Mouse (Mus musculus) retina, embryonic 14.5 days (tissue): Measurements from ENCODE around the gene Cct2.

ENCODE experiments used
- DNase-seq: peaks from one replicate; pipeline ENCODE4 v3.0.0-alpha.2; 2015; ENCODE audit warnings: low spot score

The Cct2 gene

DNA sequence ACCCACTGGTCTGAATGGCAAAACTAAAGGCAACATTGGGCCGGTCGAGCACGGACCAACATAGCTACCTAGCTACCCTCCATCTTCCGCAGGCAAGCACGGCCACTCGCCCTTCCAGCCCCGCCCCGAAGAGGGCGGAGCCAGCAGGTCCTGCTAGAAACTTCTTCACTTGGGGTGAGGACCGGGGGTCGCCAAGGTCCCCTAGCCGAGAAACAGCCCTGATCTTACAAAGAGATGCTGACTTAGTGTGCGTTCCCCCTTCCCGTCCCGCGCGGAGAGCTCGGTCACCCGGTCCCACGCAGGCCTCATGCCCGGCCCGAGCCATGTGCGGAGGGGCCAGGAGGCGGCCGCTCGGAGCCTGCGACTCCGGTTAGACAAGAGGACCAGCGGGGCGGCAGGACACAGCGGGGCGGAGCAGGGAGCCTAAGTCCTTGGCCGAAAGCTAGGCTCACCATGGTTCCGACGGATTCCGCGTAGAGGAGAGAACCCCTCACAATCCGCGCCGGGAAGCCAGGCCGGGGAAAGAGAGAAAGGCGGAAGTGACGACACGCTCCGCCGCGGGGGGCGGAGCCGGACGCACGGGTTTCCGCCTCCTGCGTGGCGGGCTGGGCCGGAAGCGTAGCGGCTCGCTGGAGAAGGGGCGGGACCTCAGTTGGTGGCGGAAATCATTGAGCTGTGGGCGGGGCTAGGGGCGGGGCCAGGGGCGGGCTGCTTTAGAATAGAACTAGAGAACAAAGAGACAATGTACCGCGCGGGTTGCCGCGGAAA lies at the start of gene Cct2:
Gene Cct2, minus strand, starts transcription at position 561 of the 768 bp plus-strand sequence.
- DNase-seq = peak; percentile 99

DNA sequence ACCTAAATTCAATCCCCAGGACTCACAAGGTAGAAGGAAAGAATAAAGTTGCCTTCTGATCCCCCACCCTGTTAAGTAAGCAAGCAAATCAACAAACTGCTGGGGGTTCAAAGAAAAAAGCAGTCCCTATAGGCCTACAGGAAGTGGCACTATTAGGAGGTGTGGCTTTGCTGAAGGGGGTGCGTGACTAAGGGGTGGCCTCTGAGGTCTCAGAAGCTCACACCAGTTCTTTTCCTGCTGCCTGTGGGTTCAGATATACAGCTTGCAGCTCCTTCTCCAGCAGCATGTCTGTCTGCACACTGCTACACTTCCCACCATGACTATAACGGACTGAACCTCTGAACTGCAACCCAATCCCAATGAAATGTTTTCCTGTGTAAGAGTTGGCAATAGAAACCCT lies 48.9 kb upstream of the Cct2 start:
- no peak for DNase-seq

DNA sequence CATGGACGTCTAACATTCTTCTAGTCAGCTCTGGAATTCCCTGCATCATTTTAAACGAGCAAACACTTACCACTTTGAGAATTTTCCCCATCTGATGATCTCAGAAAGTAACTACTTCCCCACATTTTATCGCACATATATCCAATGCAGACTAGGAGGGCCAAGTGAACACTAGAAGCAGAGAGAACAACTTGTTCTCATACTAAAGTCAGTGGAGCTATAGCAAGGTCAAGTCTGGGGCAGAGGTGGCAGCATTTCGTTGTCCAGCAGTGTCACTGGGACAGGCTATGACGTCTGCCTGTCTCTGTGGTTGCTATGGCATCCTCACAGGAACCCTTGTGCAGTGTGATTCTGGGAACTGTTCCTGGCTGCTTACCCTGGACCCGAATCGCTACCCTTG lies 47.8 kb upstream of the Cct2 start:
- no peak for DNase-seq

DNA sequence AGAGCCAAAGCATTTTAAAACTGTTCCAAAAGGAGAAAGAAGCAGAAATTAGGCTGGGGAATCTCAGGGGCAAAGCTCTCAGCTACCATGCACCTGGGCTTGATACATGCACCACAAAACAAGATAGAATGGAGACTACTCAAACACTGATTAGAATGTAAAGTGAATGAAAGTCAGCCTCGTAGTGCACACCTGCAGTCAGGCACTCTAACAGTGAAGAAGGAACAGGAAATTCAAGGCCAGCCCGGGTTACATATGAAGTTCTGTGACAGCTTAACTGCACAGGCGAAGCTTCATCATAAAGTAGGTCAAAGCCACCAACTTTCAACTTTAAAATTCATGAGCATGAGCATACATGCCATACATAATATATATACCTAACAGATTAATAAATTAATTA lies 46.7 kb upstream of the Cct2 start:
- DNase-seq = no peak

DNA sequence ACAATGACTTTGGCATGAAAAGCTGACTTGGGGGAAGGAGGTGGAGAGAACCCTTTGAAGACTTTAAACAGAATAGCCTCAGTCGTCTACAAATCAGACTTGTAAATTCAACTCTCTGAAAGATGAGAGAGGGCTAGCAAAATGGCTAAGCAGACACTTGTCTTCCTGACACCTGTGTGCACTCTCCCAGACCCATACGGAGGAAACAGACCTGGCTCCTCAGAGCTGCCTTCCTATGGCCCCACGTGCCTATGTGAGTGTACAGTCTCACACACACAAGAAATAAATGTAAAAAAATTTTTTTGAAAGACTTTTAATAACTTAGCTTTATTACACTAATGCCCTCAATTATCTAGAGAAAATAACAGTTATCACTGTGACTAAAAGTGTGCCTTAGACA lies 43.1 kb upstream of the Cct2 start:
- DNase-seq = no peak

DNA sequence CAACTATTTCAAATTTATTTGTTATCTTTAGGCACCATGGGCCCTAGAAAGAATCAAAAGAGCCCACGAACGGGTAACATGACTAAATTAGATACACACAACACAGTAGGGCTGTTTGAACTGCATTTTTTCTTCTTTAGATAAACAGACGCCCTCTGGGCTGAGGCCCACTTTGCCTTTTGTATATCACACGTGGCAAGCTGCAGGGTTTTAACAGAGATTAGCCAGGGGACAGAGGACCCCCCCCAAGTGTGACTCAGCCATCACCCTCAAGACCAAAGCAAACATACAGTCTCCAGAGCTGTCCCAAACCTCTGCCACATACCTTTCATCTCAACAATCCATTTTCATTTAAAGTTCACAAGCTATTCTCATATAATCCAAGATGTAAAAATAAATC lies 42.6 kb upstream of the Cct2 start:
- no peak for DNase-seq

DNA sequence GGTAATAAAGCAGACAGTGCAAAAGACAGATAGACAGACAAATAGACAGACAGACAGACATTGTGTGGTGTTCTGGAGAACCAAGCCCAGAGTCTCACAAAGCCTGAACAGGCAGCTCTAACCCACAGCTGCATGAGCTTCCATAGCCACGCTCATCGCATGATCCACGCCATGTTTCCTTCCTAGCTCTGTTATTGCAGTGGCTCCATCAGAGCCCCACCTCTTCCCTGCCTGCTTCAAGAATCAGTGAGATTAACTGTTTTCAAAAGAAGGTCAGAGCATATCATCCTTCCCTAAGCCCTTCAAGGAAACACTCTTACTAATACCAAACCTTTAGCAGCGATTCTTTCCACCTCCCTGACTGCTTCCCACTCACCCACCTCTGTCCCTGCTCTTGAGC lies 41.4 kb upstream of the Cct2 start:
- no peak for DNase-seq

DNA sequence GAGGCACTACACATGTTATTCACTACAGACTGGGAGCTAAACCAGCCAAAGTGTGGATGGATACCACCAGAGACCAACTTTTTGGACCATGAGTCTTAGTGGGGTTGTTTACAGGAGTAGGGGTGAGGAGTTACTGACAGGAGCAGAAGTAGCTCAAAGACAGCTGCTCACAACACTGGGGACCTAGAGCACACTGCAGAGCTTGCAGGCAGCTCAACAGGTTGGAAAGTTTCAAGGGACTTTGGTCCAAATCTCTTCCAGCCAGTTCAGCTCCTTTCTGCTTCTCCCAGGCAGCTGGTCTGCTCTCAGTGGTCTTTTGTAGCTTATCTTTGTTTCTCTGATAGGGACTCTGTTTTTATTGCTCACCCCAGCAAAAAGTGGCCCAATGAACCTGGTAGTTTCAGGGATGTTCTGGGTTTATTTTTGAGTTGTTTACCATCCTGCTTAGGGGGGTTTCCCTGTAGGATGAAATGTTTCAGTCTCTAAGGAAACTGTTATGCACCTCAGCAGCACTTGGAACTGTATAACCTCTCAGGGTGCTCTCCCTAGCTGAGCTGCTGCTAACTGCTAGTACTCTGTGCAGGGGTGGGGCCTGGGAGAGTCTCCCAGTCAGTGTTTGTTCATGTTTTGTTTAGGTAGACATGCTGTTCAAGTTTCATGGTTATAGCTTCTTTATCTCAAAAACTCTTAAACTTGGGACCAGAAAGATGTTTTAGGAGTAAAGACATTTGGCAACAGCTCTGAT lies 40.4 kb upstream of the Cct2 start:
- no peak for DNase-seq

DNA sequence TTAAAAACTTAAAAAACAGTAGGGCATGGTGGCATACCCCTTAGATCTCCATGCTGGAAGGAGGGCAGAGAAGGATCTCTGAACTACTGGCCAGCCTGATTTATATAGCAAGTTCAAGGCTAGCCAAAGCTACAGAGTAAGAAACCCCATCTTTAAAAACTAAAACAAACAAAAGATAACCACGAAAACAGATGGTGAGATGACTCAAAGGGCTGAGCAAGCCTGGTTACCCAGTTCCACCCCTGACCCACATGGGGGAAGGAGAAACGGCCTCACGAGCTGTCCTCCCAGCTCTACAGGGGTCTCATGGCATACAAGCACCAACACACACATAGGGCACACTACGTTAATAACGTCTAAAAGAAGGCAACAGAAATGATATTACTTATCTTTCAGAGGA lies 36.6 kb upstream of the Cct2 start:
- no peak for DNase-seq

DNA sequence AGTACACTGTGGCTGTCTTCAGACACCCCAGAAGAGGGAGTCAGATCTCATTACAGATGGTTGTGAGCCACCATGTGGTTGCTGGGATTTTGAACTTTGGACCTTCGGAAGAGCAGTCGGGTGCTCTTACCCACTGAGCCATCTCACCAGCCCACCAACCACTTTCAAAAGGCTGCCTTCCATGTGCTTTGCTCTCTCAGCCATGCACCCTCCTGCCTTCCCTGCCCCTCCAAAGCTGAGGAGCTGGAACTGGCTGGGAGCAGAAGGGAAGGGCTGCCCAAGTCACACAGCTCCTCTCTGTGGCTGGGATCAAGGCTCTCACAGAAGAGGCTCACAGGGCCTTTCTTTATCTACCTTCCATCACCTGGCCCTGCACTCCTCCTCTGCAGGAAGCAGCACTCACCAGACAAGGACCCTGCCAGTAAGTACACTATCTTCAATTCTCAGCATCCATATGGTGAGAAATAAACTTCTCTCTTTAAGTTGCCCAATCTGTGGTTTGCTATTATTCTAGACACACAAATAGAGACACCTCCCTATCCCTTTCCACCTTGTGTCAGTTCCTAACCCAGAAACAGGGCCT lies 33.6 kb upstream of the Cct2 start:
- DNase-seq = no peak

DNA sequence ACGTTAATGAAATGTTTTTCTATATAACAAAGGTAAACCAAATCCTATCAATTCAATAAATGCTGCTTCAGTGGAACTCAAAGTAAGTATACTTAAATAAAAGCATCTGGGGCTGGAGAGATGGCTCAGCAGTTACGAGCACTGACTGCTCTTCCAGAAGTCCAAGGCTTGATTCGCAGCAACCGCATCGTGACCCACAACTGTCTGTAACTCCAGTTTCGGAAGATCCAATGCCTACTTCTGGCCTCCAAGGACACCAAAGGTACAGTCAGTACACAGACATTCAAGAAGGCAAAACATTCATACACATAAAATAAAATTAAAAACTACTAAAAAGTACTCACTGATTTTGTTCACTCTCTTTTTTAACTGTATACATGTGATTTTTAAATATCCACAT lies 32.5 kb upstream of the Cct2 start:
- no peak for DNase-seq

DNA sequence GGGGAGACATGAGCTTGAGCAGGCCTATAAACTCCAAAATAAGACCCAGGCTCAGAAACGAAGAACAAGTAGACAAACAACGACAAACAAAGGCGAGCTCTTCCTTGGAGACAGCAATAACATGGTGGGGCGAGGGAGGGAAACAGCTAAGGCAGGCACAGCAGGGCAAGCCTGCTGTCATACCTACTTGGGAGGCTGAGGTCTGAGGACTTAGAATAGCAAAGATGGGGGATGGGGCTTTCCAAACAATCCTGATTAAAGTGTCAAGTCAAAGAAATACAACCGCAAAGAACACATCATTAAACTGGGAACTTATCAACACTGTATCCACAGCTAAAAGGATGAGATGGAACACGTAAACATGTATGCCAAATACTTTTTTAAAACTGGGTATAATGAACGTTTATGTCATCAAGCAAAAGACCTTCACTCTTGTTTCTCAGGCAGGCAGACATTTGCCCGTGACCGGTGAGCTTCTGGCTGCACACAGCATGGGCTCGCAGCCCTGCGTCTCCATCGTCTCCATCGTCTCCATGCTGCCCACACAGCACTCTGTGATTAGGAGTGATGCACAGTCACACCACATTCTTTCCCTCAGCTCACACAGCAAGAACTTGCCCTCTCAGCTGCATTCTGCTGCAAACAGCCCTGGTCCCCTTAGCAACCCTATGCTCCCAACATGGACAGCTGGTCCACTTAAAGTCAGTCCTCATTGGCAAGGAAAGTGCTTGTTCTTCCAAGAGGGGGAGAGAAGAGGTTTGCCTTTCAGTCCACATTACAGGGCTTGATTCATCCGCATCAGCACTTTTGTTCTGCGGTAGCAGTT lies 31.1 kb upstream of the Cct2 start:
- peak; percentile 53 for DNase-seq

DNA sequence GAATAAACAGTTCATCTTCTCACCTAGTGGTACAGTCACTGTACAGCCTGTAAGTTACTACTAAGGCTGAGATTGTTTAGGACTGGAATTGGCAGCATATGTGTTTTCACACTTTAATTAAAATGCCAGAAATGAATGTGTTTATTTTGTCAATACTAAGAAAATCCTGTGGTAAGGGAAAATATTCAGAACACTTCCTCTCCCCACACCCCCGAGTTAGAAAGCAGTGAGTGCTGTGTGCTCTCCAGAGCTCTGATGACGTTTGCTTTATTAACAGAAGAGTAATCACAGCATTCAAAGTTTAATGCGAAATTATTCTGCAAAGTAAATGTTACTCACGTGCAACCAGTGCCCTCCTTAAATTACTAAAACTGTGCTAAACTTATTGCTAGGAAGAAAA lies 26.0 kb upstream of the Cct2 start:
- DNase-seq = no peak

DNA sequence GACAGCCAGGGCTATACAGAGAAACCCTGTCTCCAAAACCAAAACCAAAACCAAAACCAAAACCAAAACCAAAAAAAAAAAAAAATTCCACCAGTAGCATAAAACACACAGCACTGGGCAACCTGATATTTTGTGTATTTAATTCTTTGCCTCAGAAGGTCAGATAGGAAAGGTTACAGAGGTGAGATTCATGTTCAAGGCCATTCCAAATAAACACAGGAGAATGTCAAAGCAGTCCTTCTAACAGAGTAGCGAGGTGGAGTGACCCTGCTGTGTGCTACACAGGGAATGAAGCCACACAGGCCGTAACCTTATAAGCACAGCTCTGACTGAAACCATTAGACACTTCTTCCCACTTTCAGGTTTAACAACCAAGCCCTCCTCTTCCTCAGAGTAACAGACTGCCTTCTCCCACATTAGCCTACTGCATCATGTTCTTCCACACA lies 18.3 kb upstream of the Cct2 start:
- DNase-seq = no peak

DNA sequence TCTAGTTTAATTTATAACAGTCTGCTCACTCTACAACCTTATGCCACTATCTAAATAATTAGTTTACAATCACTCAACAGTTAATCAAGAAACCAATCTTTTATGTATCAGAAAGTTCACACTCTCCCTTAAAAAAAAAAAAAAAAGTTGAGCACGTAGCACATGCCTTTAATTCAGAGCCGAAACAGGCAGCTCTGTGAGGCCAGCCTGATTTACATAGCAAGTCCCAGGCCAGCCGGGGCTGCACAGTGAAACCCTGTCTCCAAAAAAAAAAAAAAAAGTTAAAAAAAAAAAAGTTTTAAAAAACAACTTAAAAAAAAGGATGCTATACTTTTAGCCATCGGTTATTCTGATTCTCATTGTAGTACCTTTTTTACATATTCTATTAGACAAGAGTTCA lies 17.7 kb upstream of the Cct2 start:
- no peak for DNase-seq

DNA sequence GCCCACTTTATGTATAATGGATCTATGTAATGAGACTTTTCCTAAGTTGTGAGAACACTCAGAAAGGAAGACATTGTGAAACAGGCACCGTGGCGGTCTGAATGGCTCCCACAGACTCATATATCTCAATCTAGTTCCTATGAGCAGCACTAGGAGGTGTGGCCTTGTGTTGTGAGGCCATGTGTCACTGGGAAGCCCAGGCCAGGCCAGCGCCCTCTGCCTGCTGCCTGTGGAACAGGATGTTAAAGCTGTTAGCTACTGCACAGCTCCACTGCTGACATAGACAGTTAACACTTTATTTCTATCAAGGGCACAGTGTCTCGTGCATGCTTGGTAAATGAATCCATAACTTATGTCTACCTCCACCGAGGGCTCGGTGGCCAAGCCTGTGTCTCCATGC lies 14.7 kb upstream of the Cct2 start:
- DNase-seq = peak; percentile 47

DNA sequence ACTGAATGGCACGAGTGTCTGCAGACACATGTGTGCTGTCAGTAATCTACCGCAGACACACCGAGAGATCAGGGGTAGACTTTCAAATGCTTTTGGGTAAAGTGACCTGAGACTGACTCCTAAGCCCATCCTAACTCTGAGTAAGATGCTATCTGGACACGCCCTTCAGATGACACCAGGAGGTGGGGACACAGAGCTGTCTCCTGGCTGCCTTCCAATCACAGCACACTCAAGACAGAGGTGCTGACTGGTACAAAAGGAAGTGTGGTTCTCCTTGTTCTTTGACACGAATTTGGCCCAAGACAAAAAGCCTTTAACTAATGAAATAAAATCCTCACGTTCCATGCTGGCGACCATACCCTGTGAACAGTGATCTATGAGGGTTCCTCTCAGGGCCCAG lies 9.6 kb upstream of the Cct2 start:
- DNase-seq = no peak

DNA sequence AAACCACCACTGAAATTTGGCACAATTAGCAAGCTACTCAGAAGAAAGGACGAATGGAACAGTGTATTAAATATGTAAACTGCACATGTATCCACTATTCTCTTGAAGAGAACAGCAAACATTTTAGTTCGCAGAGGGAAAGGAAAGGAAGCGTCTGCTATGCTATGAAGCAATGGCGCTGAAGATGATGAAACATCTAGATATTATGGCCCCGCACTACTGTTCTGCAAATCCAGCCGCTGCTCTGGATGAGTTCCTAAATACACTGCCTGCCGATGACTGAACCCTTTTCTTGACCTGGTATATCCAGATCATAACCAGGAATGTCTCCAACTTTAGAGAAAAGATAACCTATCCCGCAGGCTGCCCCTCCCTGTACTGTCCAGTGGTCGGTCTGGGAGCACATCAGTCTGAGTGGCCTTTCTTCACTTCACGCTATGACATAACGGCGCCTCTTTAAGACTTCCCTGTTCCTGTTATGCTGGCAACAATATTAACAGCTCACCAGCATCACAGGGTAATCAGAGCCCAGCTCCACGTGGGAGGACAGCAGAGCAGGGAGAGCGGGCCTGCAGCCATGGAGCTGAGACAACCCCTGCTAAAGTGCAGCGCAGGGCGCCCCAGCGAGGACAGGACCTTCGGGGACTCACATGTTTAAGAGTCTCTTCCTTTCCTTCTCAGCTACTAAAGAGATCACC lies 8.7 kb upstream of the Cct2 start:
- DNase-seq = no peak

DNA sequence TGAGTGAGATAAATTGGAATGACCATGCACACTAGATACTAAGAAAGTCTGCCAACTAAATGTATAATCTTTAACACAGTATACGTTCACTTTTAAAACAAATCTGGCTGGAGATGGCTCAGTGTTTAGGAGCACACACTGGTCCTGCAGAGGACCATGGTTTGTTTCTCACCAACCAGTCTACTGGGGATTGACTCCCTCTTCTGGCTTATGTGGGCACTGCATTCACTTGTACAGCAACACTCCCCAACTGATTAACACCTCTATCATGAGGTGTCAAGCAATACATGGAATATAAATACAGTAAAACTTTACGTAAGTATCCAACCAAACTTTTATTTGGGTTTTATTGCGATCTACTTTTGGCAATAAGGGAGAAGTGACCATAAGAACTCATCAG lies 5.5 kb upstream of the Cct2 start:
- no peak for DNase-seq

DNA sequence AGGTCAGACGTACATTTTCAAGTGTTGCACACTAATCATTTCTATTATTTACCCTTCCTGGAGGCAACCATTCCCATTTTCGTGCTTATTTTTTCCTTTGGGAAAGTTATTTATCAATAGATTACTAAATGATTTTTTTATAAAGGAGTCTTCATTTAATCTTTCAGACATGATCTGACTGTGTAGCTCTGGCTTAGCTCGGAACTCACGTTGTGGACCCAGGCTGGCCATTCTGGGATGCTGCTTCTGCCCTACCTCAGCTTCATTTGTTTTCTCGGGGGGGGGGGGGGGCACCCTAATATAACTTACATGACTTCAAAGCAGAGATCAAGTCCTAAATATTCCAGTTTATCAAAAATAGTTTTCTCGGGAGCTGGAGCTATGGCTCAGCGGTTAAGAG lies 462 bp upstream of the Cct2 start:
- no peak for DNase-seq

DNA sequence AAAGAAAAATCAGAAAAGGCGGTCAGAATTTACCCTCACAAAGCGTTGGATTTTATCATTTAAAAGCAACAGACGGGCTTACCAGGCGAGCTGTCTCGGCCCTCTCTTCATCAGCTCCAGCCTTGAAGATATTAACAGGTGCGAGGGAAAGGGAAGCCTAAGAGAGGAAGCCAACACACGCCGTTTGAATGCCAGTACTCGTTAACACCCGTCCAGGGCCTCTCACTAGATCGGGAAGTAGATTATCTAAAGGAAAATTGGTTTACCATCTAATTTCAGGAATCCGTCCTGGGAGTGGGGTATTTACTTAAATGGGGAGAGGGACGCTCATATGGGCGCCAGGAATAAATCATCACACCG lies 740 bp downstream of the Cct2 start:
- no peak for DNase-seq

DNA sequence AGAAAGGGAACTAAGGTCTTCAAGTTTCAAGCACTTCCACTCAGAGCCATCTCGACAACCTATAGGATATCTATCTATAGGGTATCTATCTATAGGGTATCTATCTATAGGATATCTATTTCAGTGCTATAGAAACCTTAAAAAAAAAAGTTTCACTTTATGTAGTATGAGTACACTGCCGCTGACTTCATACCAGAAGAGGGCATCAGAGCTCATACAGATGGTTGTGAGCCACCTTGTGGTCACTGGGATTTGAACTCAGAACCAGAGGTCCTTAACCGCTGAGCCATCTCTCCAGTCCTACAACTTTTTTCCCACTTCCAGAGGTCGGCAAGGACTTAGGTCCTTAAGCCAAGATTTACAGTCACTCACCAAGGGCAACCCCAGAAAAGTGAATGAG lies 7.9 kb downstream of the Cct2 start:
- no peak for DNase-seq
